Mouse (Mus musculus) G1E (cell line): ENCODE measurements around the gene Smug1. TPM values are rescaled to one million over a fixed set of nuclear protein-coding genes. Genes with fewer than 3 reads are reported as not detected.
A peak's percentile ranks its signal among the peaks of the same experiment; 100 is the strongest.

Experiments
- ATAC-seq: 2 replicates; pipeline ENCODE4 v1.8.0; 2016; ENCODE audit warnings: mild to moderate bottlenecking; ENCODE audit not compliant: insufficient number of reproducible peaks, poor library complexity, low FRiP score, severe bottlenecking; ENCODE audit errors: extremely low read depth
- DNase-seq: peaks from one replicate; pipeline ENCODE4 v3.0.0; 2012; ENCODE audit warnings: low spot score
- H3K27me3 ChIP-seq: 2 replicates; pipeline ENCODE4 v1.6.1; 2012; ENCODE audit warnings: mild to moderate bottlenecking, low read length, inconsistent platforms; ENCODE audit not compliant: insufficient read depth
- H3K36me3 ChIP-seq: replicated peaks from 2 replicates; pipeline ENCODE3; 2012; ENCODE audit warnings: mild to moderate bottlenecking, inconsistent platforms
- H3K4me1 ChIP-seq: 2 replicates; pipeline ENCODE4 v1.6.1; 2012; ENCODE audit warnings: low read depth, low read length, inconsistent platforms, mixed read lengths; ENCODE audit not compliant: insufficient read depth
- H3K4me3 ChIP-seq: 2 replicates; pipeline ENCODE4 v1.5.1; 2012; ENCODE audit warnings: low read depth, mild to moderate bottlenecking, inconsistent platforms, low read length, moderate library complexity, mixed read lengths
- H3K9me3 ChIP-seq: replicated peaks from 2 replicates; pipeline ENCODE4 v1.6.1; 2012; ENCODE audit warnings: inconsistent platforms
- CTCF ChIP-seq: IDR thresholded peaks from 2 replicates; pipeline ENCODE4 v1.5.1; 2012; ENCODE audit warnings: low read depth, low read length, inconsistent platforms, mixed read lengths
- GATA1 ChIP-seq: IDR thresholded peaks from 2 replicates; pipeline ENCODE4 v1.6.1; 2012; ENCODE audit warnings: borderline replicate concordance, low read length, inconsistent platforms, mixed read lengths
- GATA2 ChIP-seq: IDR thresholded peaks from 2 replicates; pipeline ENCODE4 v1.6.1; 2012; ENCODE audit warnings: low read depth, low read length, inconsistent platforms, borderline replicate concordance
- POLR2AphosphoS5 ChIP-seq: IDR thresholded peaks from 2 replicates; pipeline ENCODE4 v1.6.1; 2012; ENCODE audit warnings: low read depth, low read length, inconsistent platforms; ENCODE audit not compliant: insufficient replicate concordance
- TAL1 ChIP-seq: conservative IDR thresholded peaks from 2 replicates; pipeline ENCODE4 v1.6.1; 2012; ENCODE audit warnings: low read depth, low read length, inconsistent platforms, mixed read lengths
- polyA plus RNA-seq: library from polyadenylated mRNA; stranded (reverse); fragments of >175 nt; gene quantifications from 2 replicates; pipeline ENCODE4 v1.2.3, GENCODE M21; 2012
- total RNA-seq, 2 experiments: library from RNA; stranded (forward) in 1 of 2; stranded (reverse) in 1 of 2; fragments of 200-1000 nt in 1 of 2; fragments of >200 nt in 1 of 2; fragmentation: Nextera tagmentation in 1 of 2; gene quantifications; 2 replicates each; pipeline ENCODE4 v1.2.3; 2014 to 2017

The Smug1 gene
- total and polyA plus RNA-seq, 3 experiments, result 5.0 to 9.0 (median 7.8) TPM

DNA sequence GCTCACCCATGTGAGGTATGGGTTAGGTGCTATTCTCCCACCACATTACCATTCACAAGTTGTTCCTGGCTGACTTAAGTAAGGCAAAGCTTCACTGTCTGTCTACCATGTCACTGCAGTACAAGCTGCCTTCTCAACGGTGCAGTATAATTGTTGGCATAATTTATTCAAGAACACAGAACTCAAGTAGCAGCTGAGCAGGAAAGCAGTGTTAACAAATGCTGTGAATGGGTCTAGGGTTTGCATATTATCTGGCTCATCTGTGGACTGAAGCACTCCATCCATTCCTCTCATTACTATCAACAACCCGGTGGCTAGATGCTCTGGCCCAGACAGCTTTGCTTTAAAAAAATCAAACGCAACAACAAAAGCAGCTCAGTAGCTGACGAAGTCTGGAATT lies 30.9 kb upstream of the Smug1 start:
- Histone ChIP-seq H3K4me1 (peaks cover 19% of the 10 kb centered on the region), H3K27me3 (no peaks in the 10 kb centered on the region), H3K36me3 (peaks cover 98% of the 10 kb centered on the region), H3K4me3 (no peak overlapping the region), H3K9me3 (no peaks in the 10 kb centered on the region)
- TF ChIP-seq TAL1, result no peak
- no peak for TF ChIP-seq POLR2AphosphoS5
- TF ChIP-seq GATA2, result no peak
- no peak for TF ChIP-seq GATA1
- TF ChIP-seq CTCF, result no peak
- DNase-seq (no peak), ATAC-seq (no peak)

DNA sequence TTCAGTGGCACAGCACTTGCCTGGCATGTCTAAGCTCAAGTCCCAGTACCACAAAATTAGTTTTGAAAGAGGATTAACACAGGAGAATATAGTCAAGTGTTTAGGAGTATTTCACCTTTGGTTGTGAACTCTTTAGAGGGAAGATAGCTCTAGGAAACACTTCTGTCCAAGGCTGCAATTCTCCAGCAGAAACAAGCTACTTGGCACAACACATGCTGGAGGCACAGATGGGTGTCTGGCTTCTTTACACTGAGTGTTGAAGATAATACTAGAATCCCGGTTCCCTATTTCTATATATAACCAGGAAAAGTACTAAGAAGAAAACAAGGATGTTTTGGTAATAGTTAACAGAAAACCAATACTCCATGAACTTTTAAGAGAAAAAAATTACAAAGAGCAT lies 29.9 kb upstream of the Smug1 start:
- no peak overlapping the region for H3K4me3 ChIP-seq
- DNase-seq (no peak), ATAC-seq (no peak)
- TF ChIP-seq CTCF (no peak), TAL1 (no peak), POLR2AphosphoS5 (no peak), GATA2 (no peak), GATA1 (no peak)
- H3K9me3 ChIP-seq, result no peaks in the 10 kb centered on the region
- H3K4me1 ChIP-seq, result peaks cover 19% of the 10 kb centered on the region
- no peaks in the 10 kb centered on the region for H3K27me3 ChIP-seq
- peaks cover 98% of the 10 kb centered on the region for H3K36me3 ChIP-seq

DNA sequence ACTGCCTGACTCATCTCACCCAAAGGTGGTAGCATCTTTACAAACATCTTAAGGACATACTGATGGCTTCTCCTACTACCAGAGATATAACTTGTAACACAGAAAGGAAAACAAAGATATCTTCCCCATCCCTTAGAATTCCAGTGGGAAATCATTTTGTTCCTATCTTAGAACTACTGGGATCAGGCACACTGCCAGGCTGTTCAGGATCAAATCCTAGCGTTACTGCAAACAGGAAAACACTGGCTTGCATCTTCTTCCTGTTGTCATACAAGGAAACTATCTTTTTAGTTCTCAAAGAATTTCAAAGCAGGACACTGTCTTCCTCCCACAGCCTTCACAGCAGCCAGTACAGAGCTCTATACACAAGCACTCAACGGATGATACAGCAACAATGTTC lies 26.7 kb upstream of the Smug1 start:
- no peak for TF ChIP-seq TAL1
- TF ChIP-seq GATA2, result no peak
- no peak for TF ChIP-seq POLR2AphosphoS5
- no peak for TF ChIP-seq CTCF
- DNase-seq, result no peak
- Histone ChIP-seq H3K27me3 (no peaks in the 10 kb centered on the region), H3K4me1 (peaks cover 27% of the 10 kb centered on the region), H3K9me3 (no peaks in the 10 kb centered on the region), H3K4me3 (no peak overlapping the region), H3K36me3 (peaks cover 99% of the 10 kb centered on the region)
- no peak for ATAC-seq

DNA sequence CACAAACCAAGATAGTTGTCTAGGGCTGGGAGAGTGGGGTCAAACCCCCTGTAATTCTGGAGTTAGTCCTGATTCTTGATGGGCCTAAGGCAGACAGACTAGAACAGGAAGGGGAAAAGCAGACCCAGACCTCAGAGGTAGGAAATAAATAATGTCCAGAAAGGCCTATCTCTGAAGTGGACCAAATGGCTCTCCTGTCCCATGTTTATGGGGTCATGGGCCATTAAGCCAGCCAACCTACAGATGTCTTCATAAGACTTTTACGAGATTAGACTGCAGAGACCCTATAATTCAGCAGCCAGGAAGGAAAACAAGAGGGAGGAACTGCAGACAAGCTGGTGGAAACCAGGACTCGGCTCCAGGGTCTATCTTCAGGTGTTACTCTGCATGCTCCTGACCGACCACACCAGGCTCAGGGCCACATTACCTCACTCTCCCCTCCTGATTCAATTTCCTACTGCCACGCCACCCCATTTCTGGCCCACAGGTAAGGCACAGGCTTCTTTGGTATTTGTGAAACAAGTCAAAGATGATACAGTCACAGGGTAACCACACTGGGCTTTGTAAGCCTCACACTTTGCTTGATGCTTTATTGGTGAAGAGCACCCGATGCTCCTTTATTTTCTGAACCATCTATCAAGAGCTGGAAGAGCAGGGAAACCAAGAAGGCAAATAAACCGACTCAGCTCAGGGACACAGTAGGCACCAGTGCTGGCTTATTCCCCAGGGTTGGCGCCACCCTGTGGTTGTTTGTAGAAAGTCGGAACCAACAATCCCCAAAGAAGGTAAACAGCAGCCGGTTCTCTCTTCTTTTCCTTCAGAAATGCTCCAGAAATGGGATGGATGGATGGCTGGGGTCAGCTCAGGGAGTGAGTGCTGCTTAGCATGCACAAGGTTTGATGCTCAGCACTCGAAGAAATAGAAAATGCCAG lies 23.9 kb upstream of the Smug1 start:
- Histone ChIP-seq H3K4me1 (peaks cover 20% of the 10 kb centered on the region), H3K36me3 (peaks cover 76% of the 10 kb centered on the region), H3K4me3 (no peak overlapping the region), H3K9me3 (no peaks in the 10 kb centered on the region), H3K27me3 (no peaks in the 10 kb centered on the region)
- TF ChIP-seq CTCF (peak; percentile 14; the same call in 1 of the 2 replicates), GATA1 (no peak)
- DNase-seq (no peak), ATAC-seq (no peak)

DNA sequence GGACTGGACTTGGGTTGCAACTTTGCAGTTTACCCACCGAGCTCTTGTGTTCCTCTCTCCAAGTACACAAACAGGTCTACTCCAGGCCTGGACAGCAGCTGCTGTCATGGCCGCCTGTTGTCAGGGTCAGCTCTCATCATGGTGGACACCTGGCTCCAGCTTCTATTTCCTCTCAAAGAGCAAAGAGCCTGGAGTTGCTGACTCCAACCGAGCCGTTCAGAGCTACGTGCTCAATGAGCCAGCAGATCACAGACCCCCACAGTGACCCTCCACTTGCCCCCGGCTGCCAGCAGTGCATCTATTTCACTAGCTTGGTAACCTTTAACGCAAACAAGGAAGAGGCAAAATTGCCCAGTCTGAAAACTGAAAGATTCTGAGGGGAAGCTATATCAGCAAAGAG lies 23.2 kb upstream of the Smug1 start:
- Histone ChIP-seq H3K4me3 (no peak overlapping the region), H3K4me1 (peaks cover 18% of the 10 kb centered on the region; the same call in 1 of the 2 replicates), H3K36me3 (peaks cover 69% of the 10 kb centered on the region), H3K27me3 (no peaks in the 10 kb centered on the region), H3K9me3 (no peaks in the 10 kb centered on the region)
- no peak for ATAC-seq
- TF ChIP-seq GATA2, result no peak
- no peak for TF ChIP-seq TAL1
- DNase-seq, result no peak

DNA sequence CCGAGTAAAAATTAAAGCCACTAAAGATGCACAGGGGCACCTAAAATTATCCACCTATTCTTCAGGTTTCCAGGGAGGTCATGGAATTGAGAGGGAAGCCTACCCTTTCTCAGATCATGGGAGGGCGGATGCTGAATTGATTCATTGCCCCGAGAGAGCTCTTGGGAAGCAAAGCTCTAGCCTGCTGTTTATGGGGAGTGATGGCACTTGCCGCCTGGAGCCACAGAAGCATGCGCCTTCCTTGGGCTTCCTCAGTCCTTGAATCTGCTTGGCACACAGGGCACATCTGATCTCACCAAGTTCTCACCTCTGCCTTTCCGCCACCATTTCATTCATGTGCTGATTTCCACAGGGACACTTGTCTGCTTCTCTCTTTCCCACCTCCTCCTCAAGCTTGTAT lies 20.9 kb upstream of the Smug1 start:
- DNase-seq (no peak), ATAC-seq (no peak)
- Histone ChIP-seq H3K27me3 (peaks cover 16% of the 10 kb centered on the region), H3K9me3 (no peaks in the 10 kb centered on the region), H3K36me3 (peaks cover 48% of the 10 kb centered on the region), H3K4me3 (no peak overlapping the region), H3K4me1 (peaks cover 23% of the 10 kb centered on the region)
- no peak for TF ChIP-seq CTCF
